Mouse (Mus musculus): ENCODE measurements around the gene Irf6. TPM values are rescaled to one million over a fixed set of nuclear protein-coding genes. Genes with fewer than 3 reads are reported as not detected.

Irf6 gene
- polyA plus RNA-seq, 1 experiment from 2014 or later, result 3.2 TPM

DNA sequence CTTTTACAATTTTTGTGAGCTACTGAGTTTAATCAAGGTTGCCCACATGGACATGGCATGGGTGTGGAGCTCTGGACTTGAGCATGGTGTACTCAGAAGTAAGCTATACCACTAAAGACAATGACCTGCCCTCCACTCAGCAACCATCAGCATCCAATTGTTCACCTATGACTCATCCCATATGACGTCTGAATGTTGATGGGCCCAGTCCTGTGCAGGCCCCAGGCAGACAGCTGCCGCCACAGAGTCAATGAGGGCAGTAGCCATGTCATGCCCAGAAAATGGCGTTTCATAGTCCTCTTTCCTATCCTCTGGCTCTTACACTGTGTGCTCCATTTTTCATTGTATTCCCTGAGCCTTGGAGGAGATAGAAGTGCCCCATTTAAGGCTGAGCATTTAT is 63.1 kb downstream of the Irf6 start:
- ATAC-seq (replicated peaks; ENCODE audit: insufficient number of reproducible peaks, low FRiP score, low TSS enrichment), result no peak
- H3K4me2 ChIP-seq, result no peak overlapping the region
- no peaks in the 10 kb centered on the region for H3K9me3 ChIP-seq (replicated peaks; ENCODE audit: control insufficient read depth, low read length)
- no peak overlapping the region for H3K27ac ChIP-seq (ENCODE audit: low read depth, low read length)
- H3K36me3 ChIP-seq (ENCODE audit: control insufficient read depth, insufficient read depth, low read length), result no peaks in the 10 kb centered on the region
- H3K4me3 ChIP-seq (ENCODE audit: low read depth, low read length), result no peak overlapping the region
- no peaks in the 10 kb centered on the region for H3K27me3 ChIP-seq (ENCODE audit: control insufficient read depth, insufficient read depth, low read length)
- 75% methylated on average over 3 of the region's 3 CpGs for whole genome bisulfite sequencing (ENCODE audit: insufficient replicate concordance)
- no peak overlapping the region for H3K9ac ChIP-seq (ENCODE audit: low read depth, low read length)
- H3K4me1 ChIP-seq (ENCODE audit: control insufficient read depth, insufficient read depth, low read length), result no peaks in the 10 kb centered on the region

GRCm38 (mm10) chr1:193220408-193220807 is 67.5 kb downstream of the Irf6 start:
- Histone ChIP-seq H3K9ac (ENCODE audit: low read depth, low read length) (no peak overlapping the region), H3K4me1 (ENCODE audit: control insufficient read depth, insufficient read depth, low read length) (no peaks in the 10 kb centered on the region), H3K9me3 (replicated peaks; ENCODE audit: control insufficient read depth, low read length) (no peaks in the 10 kb centered on the region), H3K4me3 (ENCODE audit: low read depth, low read length) (no peak overlapping the region), H3K4me2 (no peak overlapping the region), H3K36me3 (ENCODE audit: control insufficient read depth, insufficient read depth, low read length) (no peaks in the 10 kb centered on the region), H3K27ac (ENCODE audit: low read depth, low read length) (no peak overlapping the region), H3K27me3 (ENCODE audit: control insufficient read depth, insufficient read depth, low read length) (no peaks in the 10 kb centered on the region)
- ATAC-seq (replicated peaks; ENCODE audit: insufficient number of reproducible peaks, low FRiP score, low TSS enrichment), result no peak
- WGBS (ENCODE audit: insufficient replicate concordance), result 62% methylated on average over 5 of the region's 5 CpGs

Other genes starting within 250 kb of the Irf6 start
- gene Syt14, start 117.3 kb upstream of the Irf6 start, polyA plus RNA-seq (2014; fragmentation: Nextera tagmentation; extraction: Ambion mirVana), result 2.3 and 2.4 TPM in 2 replicates
- 5.6 and 6.9 TPM in 2 replicates for gene Diexf, start 22.8 kb upstream of the Irf6 start, polyA plus RNA-seq (2014; fragmentation: Nextera tagmentation; extraction: Ambion mirVana)
- gene A130010J15Rik, start 14.9 kb downstream of the Irf6 start, polyA plus RNA-seq (2014; fragmentation: Nextera tagmentation; extraction: Ambion mirVana), result 11.9 and 14.2 TPM in 2 replicates
- gene Traf3ip3, start 48.6 kb downstream of the Irf6 start, polyA plus RNA-seq (2014; fragmentation: Nextera tagmentation; extraction: Ambion mirVana), result 2.0 and 2.1 TPM in 2 replicates
- 0.64 and 1.2 TPM in 2 replicates for gene Lamb3, start 54.6 kb downstream of the Irf6 start, polyA plus RNA-seq (2014; fragmentation: Nextera tagmentation; extraction: Ambion mirVana)
- 1.6 and 2.2 TPM in 2 replicates for gene Hsd11b1, start 111.0 kb downstream of the Irf6 start, polyA plus RNA-seq (2014; fragmentation: Nextera tagmentation; extraction: Ambion mirVana)
- 38.5 and 45.3 TPM in 2 replicates for gene G0s2, start 120.1 kb downstream of the Irf6 start, polyA plus RNA-seq (2014; fragmentation: Nextera tagmentation; extraction: Ambion mirVana)
- 7.2 and 8.1 TPM in 2 replicates for gene Camk1g, start 217.2 kb downstream of the Irf6 start, polyA plus RNA-seq (2014; fragmentation: Nextera tagmentation; extraction: Ambion mirVana)